Mouse (Mus musculus): ENCODE measurements around the gene Ube2q1. TPM values are rescaled to one million over a fixed set of nuclear protein-coding genes. Genes with fewer than 3 reads are reported as not detected.

The Ube2q1 gene
- total RNA-seq, 2 experiments from 2014 or later = 24.4 to 26.9 TPM

DNA sequence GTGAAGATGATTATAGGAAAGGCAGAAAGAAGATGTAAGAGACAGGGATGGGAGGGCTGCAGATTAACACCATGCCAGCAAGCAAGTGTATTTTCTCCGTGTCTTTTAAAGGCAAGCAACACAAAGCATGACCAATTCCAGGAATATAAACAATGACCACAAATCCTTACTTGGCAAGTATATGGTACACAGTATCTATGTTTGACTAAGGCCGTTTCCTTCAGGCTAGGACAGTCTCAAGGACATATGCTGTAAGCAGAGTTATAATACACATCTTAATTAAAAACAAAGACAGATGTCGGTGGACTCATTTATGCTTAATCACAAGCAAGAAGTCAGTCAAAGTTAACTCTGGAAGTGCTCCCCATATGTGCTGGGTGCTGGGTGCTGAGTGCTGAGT, 45.2 kb downstream of the Ube2q1 start:
- intact Hi-C loops (cut with DNase I) = no loop called here
- no peak for DNase-seq

DNA sequence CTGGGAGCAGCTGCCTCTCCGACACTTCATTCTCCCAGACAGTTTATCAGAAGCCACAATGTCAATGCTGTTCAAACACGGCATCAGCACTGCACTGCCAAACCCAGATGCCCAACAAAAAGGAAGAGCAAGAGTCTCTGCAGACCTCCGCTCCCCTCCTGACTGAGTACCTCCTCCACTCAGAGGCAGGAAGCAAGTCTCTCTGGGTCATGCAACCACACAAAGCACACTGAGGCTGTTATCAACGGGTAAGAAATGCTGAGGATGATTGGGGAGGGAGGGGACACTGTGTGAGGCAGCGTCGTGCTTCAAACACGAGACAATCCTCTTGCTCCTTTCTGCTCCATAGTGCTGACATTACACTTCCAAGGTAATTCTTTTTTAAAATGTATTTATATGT, 46.5 kb downstream of the Ube2q1 start:
- no peak for DNase-seq
- intact Hi-C loops (cut with DNase I) = no loop called here

DNA sequence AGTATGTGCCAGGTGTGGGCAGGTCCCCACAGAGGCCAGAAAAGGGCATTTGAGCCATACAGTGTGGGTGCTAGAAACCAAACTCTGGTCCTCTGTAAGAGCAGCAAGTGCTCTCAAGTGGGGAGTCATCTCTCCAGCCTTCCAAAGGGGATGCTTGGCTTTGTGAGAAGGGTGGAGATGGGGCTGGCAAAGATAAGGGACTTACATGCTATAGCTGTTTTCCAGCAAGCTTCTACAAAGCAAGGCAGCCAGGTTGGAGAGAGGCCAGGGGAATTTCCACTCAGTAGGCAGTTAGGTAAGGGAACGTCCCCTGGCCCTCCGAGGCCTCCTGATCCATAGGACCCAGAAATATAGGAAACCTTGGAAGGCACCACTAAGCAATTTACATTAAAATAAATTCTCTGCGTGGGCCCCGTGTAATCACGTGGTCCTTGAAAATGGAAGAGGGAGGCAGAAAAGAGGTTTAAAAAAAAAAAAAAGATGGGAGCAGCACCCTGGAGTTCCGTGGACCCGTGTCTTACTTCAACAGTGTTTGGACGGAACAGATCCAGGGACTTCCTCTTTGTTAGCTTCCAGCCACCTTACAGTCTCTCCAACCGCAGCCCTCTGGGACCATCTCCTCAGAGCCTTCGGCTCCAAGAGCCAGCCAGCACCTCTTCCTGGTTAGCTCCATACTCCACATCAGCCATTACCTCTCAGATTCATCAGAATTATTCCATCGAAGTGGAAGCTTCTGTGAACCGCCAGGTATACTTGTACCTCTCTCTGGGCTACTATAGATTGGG, 47.1 kb downstream of the Ube2q1 start:
- intact Hi-C loops (cut with DNase I) = no loop called here
- DNase-seq = no peak

DNA sequence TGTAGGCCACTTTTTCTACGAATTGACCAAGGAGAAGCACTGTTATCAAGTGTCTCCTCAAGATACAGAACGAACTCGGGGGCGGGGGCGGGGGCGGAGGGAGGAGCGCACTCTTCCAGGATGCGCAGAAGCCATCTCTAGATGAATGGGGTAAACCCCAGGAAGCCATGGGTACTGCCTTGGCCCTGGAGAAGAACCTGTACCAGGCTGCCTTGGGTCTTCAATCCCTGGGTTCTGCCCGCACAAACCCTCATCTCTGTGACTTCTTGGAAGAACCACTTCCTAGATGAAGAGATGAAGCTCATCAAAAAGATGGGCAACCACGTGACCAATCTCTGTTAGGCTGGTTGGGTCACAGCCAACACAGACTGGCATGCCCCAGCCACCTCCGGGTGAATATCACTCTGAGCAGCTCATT, 47.7 kb downstream of the Ube2q1 start:
- DNase-seq = no peak
- intact Hi-C loops (cut with DNase I) = no loop called here

DNA sequence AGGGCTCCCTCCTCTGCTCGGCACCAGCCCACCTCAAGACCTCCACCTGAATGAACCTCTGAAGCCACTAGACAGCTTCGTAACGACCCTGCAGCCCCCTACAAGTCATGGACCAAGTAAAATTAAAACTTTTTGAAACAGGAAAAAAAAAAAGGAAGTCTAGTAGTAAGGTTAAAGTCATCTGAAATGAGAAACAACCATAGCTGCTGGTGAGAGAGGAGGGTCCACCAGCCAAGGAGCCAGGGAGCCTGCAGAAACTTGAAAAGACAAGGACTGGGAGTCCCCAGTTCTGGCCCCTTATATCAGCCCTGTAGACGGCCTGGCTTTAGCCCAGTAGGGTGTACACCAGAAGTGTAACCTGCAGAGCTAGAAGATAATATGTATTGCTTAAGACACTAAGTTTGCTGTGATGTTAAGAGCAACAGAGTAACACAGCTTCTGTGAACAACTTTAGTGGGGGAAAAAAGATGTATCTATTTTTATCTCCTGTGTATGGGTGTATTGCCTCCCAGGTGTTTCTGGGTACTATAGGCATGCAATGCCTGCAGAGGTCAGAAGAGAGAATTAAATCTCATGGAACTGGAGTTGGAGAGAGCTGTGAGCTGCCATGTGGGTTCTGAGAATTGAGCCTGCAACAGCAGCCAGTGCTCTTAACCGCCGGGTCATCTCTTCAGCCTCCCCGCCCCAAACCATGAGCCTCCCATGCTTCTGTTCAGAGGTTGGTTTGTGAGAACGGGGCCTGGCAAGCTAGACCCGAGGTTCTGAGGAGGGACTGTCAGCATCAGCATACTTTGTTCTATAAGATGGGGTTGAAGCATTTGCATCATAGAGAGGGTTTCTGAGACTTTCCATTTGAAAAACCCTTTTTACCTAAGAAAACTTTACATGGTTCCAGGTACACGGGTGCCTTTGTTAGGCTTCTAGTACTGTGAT, 48.4 kb downstream of the Ube2q1 start:
- intact Hi-C loops (cut with DNase I) = no loop called here
- DNase-seq = no peak

DNA sequence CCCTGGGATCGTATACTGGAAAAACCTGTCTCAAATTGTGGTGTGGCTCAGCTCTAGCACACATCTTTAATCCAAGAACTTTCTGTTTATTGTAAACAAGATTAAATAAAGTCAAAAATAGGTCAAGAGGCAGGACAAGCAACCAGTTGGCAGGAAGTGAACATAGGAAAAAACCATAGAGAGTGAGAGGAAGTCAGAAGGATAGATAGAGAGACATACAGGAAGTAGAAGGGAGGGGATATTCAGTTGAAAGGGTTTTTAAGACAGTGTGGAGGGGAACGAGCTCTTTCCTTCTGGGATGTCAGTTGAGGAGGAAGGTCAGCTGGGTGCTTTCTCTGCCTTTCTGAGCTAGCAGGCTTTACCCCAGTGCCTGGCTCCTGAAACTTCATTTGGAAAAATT, 50.2 kb downstream of the Ube2q1 start:
- intact Hi-C loops (cut with DNase I) = no loop called here
- DNase-seq = no peak

DNA sequence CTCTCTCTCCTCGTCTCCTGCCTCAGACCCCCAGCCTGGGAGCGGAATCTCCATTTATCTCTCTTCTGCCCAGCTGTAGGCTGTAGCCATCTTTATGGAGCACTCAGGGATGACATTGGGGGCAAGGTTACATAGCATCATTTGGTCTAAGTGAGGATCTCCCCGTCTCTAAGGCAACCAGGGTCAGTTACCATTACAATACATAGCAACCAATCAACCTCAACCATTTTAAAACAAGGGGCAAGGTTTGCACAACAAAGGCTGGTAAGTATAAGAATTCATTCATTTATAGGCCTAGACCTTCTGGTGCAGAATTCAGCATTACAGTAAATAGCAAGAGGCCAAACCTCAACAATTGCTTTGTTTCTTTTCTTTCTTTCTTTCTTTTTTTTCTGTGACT, 52.9 kb downstream of the Ube2q1 start:
- intact Hi-C loops (cut with DNase I) = no loop called here
- no peak for DNase-seq

DNA sequence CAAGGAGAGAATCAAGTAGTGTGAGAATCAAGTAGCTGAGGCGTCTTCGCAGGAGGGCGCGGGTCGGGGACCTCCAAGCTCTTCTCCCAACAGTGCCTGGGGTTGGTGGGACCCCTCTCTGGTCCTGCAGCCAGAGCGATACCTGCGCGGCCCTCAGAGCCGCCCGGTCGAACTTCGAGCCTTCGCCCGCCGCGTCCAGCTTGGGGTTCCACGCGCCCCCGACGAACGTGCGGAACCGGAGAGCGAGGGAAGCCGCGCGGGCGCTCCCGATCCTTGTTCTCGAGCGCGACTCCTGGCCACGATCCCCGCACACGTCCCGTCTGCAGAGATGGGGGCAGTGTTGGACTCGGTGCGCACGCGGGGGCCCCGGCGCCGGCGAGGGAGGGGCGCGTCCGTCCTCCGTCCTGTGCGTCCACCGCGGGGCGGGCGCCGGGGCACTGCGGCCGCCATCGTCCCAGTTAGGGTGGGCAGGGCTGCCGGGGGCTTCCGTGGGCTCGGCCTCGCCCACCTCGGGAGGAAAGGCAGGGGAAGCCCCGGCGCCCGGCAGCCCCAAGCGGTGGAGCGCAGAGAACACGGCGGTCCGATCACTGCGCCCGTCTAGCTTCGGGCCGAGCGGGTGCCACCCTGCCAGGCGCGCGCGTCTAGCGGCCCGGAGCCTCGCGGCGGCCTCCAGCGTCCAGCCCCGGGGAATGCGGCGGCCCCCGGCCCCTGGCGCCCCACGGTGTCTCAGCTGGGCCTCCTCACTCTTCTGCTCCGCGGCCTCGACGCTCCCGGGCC, 57.6 kb downstream of the Ube2q1 start, which contains the start of gene She:
TSS of gene She (plus strand) at position 556 of the 777 bp plus-strand sequence.
- peak; percentile 55 to 59 for DNase-seq
- intact Hi-C loops (cut with DNase I) = loop anchor here (1.0 kb wide), 1 partner anchor 22 kb away; no protein-coding TSS in a partner anchor

Other genes with a start within 250 kb of the Ube2q1 start
- gene Adar, start 58.6 kb upstream of the Ube2q1 start, total RNA-seq (2021) = 10 to 100 TPM; 13.2 to 13.7 TPM
- gene Chrnb2, start 9.0 kb upstream of the Ube2q1 start, total RNA-seq (2021) = under 1 TPM; 0.08 to 0.19 TPM
- gene She, start 57.8 kb downstream of the Ube2q1 start, total RNA-seq (2021) = 10 to 100 TPM; 13.2 to 15.0 TPM
- 1 to 10 TPM; 4.3 to 7.5 TPM for gene Il6ra, start 139.6 kb downstream of the Ube2q1 start, total RNA-seq (2021)
- gene Atp8b2, start 189.9 kb downstream of the Ube2q1 start, total RNA-seq (2021) = 10 to 100 TPM; 21.8 to 24.1 TPM
- gene Hax1, start 225.2 kb downstream of the Ube2q1 start, total RNA-seq (2021) = 10 to 100 TPM; 42.3 to 53.4 TPM

All from heart, postnatal 36 days (tissue).